Mouse (Mus musculus): Measurements from ENCODE around the gene Scrg1. TPM values are rescaled to one million over a fixed set of nuclear protein-coding genes. Genes with fewer than 3 reads are reported as not detected.

The Scrg1 gene
- not detected for polyA plus RNA-seq (2021)

DNA sequence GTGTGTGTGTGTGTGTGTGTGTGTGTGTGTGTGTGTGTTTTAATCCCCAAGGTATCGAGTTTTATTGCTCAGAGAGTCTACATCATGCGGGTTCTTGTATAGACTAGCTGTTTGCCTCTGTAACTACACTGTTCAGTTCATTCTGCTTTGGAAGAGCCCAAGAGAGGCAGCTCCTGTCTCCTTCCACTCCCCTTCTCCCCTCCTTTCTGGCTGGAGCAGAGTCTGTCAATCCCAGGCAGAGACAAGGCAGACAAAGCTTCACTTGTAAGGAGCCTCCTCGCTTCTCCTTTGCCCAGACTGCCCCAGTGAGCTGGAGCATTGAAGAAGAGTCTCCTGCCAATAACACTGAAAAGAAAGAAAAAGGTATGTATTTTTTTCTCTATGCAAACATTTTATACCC is at the start of gene Scrg1:
Gene Scrg1, plus strand, starts transcription at position 159 of the 400 bp plus-strand sequence.
- H3K27me3 ChIP-seq = no peaks in the 10 kb centered on the region
- DNase-seq (ENCODE audit: low read depth, low spot score) = no peak
- ChIA-PET CTCF (no interaction called here), POLR2A (no interaction called here)
- no peak for ATAC-seq
- no peak for TF ChIP-seq CTCF (IDR thresholded peaks at IDR 0.05)
- in situ Hi-C loops (cut with MboI; ENCODE audit: low pct_unique_long_range_greater_than_20kb) = no loop called here

- ChIA-PET POLR2A (no interaction called here), CTCF (interaction anchor here (1.0 kb wide), 1 partner anchor 19 kb away, joined by 4 read pairs; no protein-coding TSS in a partner anchor)
- DNase-seq (ENCODE audit: low read depth, low spot score) = no peak
- no peak for ATAC-seq
- no peak for TF ChIP-seq CTCF (IDR thresholded peaks at IDR 0.05)
- in situ Hi-C loops (cut with MboI; ENCODE audit: low pct_unique_long_range_greater_than_20kb) = loop anchor here (25.0 kb wide), 1 partner anchor 719 kb away; no protein-coding TSS in a partner anchor
- H3K27me3 ChIP-seq = peaks cover 4% of the 10 kb centered on the region
These were observed 49.4 kb upstream of the Scrg1 start for GRCm38 (mm10) chr8:57406366-57406765.

DNA sequence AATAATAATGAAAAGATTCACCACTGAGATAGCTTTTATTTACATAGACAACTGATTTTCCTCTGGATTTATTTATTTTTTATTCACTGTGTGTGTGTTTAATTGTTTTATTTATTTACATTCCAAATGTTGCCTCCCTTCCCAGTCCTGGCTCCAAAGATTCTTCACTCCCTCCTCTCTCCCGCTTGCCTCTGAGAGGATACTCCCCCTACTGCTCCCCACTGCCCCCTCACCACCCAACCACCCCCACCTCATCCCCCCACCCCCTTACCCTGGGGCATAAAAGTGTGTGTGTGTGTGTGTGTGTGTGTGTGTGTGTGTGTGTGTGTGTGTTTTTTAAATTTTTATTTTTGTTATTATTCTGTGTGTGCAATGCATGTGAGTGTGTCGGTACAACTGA is 46.4 kb upstream of the Scrg1 start:
- ATAC-seq (no peak), DNase-seq (ENCODE audit: low read depth, low spot score) (no peak)
- ChIA-PET CTCF (no interaction called here), POLR2A (no interaction called here)
- H3K27me3 ChIP-seq = peaks cover 4% of the 10 kb centered on the region
- no peak for TF ChIP-seq CTCF (IDR thresholded peaks at IDR 0.05)
- in situ Hi-C loops (cut with MboI; ENCODE audit: low pct_unique_long_range_greater_than_20kb) = loop anchor here (25.0 kb wide), 1 partner anchor 722 kb away; no protein-coding TSS in a partner anchor

DNA sequence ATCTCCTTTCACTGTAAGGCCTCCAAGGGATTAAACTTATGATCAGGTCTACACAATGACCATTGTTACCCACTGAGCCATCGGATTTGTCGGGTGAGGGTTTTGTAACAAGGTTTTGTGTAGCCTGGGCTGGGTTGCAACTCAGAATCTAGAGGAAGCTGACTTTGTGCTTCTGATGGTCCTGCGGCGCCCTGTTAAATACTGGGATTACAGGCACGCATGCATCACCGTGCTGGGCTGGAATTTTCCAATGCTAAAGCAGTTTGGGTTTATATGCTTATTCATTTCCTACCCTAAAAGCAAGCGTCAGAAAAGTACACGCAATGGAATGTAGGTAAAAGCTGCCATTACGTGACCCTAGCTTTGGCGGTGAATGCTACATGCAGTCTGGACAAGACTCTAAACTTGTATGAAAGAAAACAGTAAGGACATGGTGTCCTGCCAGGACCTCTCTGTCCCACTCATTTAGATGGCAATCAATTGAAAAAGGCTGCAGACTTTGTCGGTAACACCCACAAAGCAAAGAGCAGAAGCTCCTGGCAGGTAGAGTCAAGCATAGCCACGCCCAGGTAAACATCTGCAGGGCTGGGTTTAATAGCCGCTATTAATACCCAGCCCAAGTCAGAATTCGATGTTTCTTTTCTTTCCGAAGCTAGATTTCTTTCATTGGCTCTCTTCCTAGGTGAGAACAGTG is 45.8 kb upstream of the Scrg1 start:
- H3K27me3 ChIP-seq = peaks cover 4% of the 10 kb centered on the region
- DNase-seq (ENCODE audit: low read depth, low spot score) = no peak
- TF ChIP-seq CTCF (IDR thresholded peaks at IDR 0.05) = no peak
- no peak for ATAC-seq
- in situ Hi-C loops (cut with MboI; ENCODE audit: low pct_unique_long_range_greater_than_20kb) = loop anchor here (25.0 kb wide), 1 partner anchor 723 kb away; no protein-coding TSS in a partner anchor
- ChIA-PET CTCF (interaction anchor here (0.6 to 1.3 kb wide), 2 partner anchors 9 to 531 kb away, joined by 3 read pairs; no protein-coding TSS in a partner anchor), POLR2A (no interaction called here)

GRCm38 (mm10) chr8:57410473-57410863 is 45.3 kb upstream of the Scrg1 start:
- POLR2A ChIA-PET = no interaction called here
- ATAC-seq (no peak), DNase-seq (ENCODE audit: low read depth, low spot score) (no peak)
- CTCF ChIA-PET = interaction anchor here (0.6 to 1.3 kb wide), 2 partner anchors 10 to 531 kb away, joined by 3 read pairs; no protein-coding TSS in a partner anchor
- TF ChIP-seq CTCF (IDR thresholded peaks at IDR 0.05) = no peak
- in situ Hi-C loops (cut with MboI; ENCODE audit: low pct_unique_long_range_greater_than_20kb) = loop anchor here (25.0 kb wide), 1 partner anchor 723 kb away; no protein-coding TSS in a partner anchor
- peaks cover 6% of the 10 kb centered on the region for H3K27me3 ChIP-seq

DNA sequence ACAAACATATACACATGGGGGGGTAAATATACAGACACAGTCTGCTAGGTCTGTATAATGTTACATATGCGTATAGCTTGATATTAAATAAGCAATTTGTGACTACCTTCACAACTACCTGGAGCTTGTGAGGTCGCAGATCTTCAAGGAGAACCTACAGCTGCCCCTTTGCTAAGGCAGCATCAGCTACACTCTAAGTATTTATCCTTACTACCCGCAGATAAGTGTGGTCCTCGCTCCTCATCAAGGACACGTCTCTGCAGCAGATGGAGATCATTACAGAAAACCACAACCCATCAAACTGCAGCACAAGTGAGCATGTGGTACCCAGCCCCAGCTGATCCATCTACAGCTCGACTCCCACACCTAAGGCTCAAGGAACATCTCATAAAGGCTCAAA is 44.4 kb upstream of the Scrg1 start:
- in situ Hi-C loops (cut with MboI; ENCODE audit: low pct_unique_long_range_greater_than_20kb) = loop anchor here (25.0 kb wide), 1 partner anchor 724 kb away; no protein-coding TSS in a partner anchor
- H3K27me3 ChIP-seq = peaks cover 7% of the 10 kb centered on the region
- no peak for TF ChIP-seq CTCF (IDR thresholded peaks at IDR 0.05)
- POLR2A ChIA-PET = no interaction called here
- CTCF ChIA-PET = interaction anchor here (1.1 to 1.3 kb wide), 3 partner anchors 11 to 58 kb away, joined by 3 read pairs; no protein-coding TSS in a partner anchor
- ATAC-seq = no peak
- no peak for DNase-seq (ENCODE audit: low read depth, low spot score)

DNA sequence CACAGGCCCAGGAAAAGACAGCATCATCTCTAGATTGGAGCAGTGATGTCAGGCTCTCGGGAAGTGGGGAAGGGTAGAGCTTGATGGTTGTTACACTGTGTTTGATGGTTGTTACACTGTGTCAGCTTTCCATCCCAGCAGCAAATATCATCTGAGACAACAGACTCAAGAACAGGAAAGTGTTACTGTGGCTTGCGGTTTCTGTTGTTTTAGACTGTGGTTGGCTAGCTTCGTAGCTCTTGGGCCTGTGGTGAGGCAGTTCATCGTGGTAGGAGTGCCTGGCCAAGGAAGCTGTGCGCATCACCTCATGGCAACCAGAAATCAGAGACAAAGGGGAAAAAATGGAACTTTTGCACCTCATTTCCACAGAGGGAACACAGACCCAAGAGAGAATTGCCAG is 38.9 kb upstream of the Scrg1 start:
- no peak for ATAC-seq
- H3K27me3 ChIP-seq = peaks cover 3% of the 10 kb centered on the region
- CTCF ChIA-PET = interaction anchor here (1.5 kb wide), 1 partner anchor 9 kb away, joined by 4 read pairs; no protein-coding TSS in a partner anchor
- in situ Hi-C loops (cut with MboI; ENCODE audit: low pct_unique_long_range_greater_than_20kb) = loop anchor here (25.0 kb wide), 1 partner anchor 730 kb away; no protein-coding TSS in a partner anchor
- DNase-seq (ENCODE audit: low read depth, low spot score) = no peak
- TF ChIP-seq CTCF (IDR thresholded peaks at IDR 0.05) = no peak
- POLR2A ChIA-PET = no interaction called here

DNA sequence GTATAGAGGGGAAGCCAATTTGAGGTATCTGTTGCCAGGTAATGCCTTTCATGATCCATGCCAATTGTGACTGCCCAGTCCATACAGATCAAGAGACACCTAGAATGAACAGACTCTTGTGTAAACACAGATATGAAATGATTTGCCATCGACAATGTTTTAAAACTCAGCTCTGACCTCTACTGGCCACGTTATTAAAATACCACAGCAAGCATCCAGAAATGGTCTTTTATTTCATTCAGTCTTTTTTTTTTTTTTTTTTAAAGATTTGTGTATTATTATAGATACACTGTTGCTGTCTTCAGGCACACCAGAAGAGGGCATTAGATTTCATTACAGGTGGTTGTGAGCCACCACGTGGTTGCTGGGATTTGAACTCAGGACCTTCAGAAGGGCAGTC is 29.6 kb upstream of the Scrg1 start:
- ChIA-PET CTCF (interaction anchor here (0.8 to 4.6 kb wide), 11 partner anchors 9 to 543 kb away, joined by 3 to 23 read pairs (median 3); no protein-coding TSS in a partner anchor), POLR2A (interaction anchor here (0.6 kb wide), 1 partner anchor 652 kb away, joined by 5 read pairs; no protein-coding TSS in a partner anchor)
- ATAC-seq (no peak), DNase-seq (ENCODE audit: low read depth, low spot score) (no peak)
- in situ Hi-C loops (cut with MboI; ENCODE audit: low pct_unique_long_range_greater_than_20kb) = loop anchor here (5.0 kb wide), 2 partner anchors 64 to 549 kb away; no protein-coding TSS in a partner anchor
- peak; percentile 61 for TF ChIP-seq CTCF (IDR thresholded peaks at IDR 0.05)
- H3K27me3 ChIP-seq = no peaks in the 10 kb centered on the region

DNA sequence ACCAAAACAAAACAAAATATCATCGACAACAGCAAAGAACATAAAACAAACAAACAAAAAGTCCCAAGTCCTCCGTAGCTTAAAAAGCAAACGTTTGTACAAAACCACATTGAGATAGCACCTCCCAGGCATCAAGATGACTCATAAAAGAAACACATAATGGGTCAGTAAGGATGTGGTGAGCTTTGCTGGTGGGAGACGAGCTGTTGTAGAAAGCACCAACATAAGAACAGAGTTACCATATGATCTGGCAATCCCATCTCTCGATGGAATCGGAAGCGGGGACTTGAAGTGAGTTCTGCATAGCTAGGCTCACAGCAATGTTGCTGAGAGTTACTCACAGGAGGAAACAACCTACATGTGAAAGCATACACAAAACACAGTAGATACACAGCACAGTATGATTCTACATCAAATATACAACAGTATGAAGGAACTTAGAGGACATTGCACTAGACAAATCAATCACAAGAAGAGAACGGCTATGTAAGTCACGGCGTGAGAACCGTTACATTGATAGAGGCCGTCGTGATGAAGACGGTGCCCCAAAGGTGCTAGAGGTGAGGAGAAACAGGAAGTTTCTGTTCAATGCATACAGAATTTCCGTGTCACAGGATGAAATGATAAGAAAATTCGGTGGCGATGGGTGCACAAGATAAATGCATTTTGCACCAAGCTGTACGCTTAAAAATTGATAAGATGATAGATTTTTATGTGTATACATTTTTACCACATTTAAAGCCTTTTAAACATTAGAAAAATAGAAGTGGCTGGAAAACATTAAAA is 27.9 kb upstream of the Scrg1 start:
- ChIA-PET POLR2A (no interaction called here), CTCF (interaction anchor here (1.1 to 4.6 kb wide), 6 partner anchors 55 to 542 kb away, joined by 3 to 28 read pairs (median 6); no protein-coding TSS in a partner anchor)
- H3K27me3 ChIP-seq = no peaks in the 10 kb centered on the region
- DNase-seq (ENCODE audit: low read depth, low spot score) (no peak), ATAC-seq (peak; percentile 52)
- in situ Hi-C loops (cut with MboI; ENCODE audit: low pct_unique_long_range_greater_than_20kb) = loop anchor here (5.0 kb wide), 2 partner anchors 65 to 550 kb away; no protein-coding TSS in a partner anchor
- no peak for TF ChIP-seq CTCF (IDR thresholded peaks at IDR 0.05)

- POLR2A ChIA-PET = interaction anchor here (0.6 kb wide), 1 partner anchor 114 kb away, joined by 4 read pairs; no protein-coding TSS in a partner anchor
- no peak for DNase-seq (ENCODE audit: low read depth, low spot score)
- CTCF ChIA-PET = interaction anchor here (0.8 to 4.6 kb wide), 9 partner anchors 55 to 543 kb away, joined by 3 to 28 read pairs (median 4); no protein-coding TSS in a partner anchor
- in situ Hi-C loops (cut with MboI; ENCODE audit: low pct_unique_long_range_greater_than_20kb) = loop anchor here (5.0 kb wide), 2 partner anchors 66 to 551 kb away; no protein-coding TSS in a partner anchor
- no peak for ATAC-seq
- TF ChIP-seq CTCF (IDR thresholded peaks at IDR 0.05) = no peak
- H3K27me3 ChIP-seq = no peaks in the 10 kb centered on the region
These were observed 27.2 kb upstream of the Scrg1 start for GRCm38 (mm10) chr8:57428566-57428965.

Measured in Patski (cell line).